Mouse (Mus musculus) brown adipose tissue, adult 24 weeks (tissue): ENCODE data around the gene Plcb1. TPM values are rescaled to one million over a fixed set of nuclear protein-coding genes. Genes with fewer than 3 reads are reported as not detected.

ENCODE experiments used
- H3K27ac ChIP-seq: fragments of 200-500 bp; replicated peaks from 2 replicates; pipeline ENCODE4 v1.5.1; 2012; ENCODE audit warnings: low read depth, mild to moderate bottlenecking, low read length
- H3K4me1 ChIP-seq: fragments of 200-500 bp; 2 replicates; pipeline ENCODE4 v1.6.1; 2012; ENCODE audit warnings: low read length, mixed read lengths; ENCODE audit not compliant: control insufficient read depth, insufficient read depth, insufficient read length
- H3K4me3 ChIP-seq: fragments of 200-500 bp; 2 replicates; pipeline ENCODE4 v1.5.1; 2012; ENCODE audit warnings: low read depth, mild to moderate bottlenecking, low read length, moderate library complexity; ENCODE audit not compliant: insufficient read depth
- polyA plus RNA-seq: library from polyadenylated mRNA; stranded (reverse); fragments of >200 nt; gene quantifications from 2 replicates; pipeline ENCODE4 v1.2.4, GENCODE M21; 2012; ENCODE audit not compliant: missing spikeins, insufficient read depth, insufficient read length

The Plcb1 gene
- 5.7 and 8.9 TPM in 2 replicates for polyA plus RNA-seq

- Histone ChIP-seq H3K4me3 (peak within 1 kb of the TSS; percentile 78), H3K27ac (peak within 1 kb of the TSS; percentile 18), H3K4me1 (no peaks in the 10 kb centered on the region)
Measured at GRCm38 (mm10) chr2:134785970-134786855, at the start of gene Plcb1. Gene Plcb1 (plus strand): TSS chr2:134786067.

GRCm38 (mm10) chr2:134755537-134755936, 30.3 kb upstream of the Plcb1 start:
- H3K4me1 ChIP-seq: no peaks in the 10 kb centered on the region

GRCm38 (mm10) chr2:134756086-134756485, 29.8 kb upstream of the Plcb1 start:
- Histone ChIP-seq H3K27ac (no peak overlapping the region), H3K4me1 (no peaks in the 10 kb centered on the region), H3K4me3 (no peak overlapping the region)

More at GRCm38 (mm10) chr2:134755537-134755936, 30.3 kb upstream of the Plcb1 start:
- H3K4me3 ChIP-seq: no peak overlapping the region
- H3K27ac ChIP-seq: no peak overlapping the region

GRCm38 (mm10) chr2:134761029-134761428, 24.8 kb upstream of the Plcb1 start:
- Histone ChIP-seq H3K4me1 (no peaks in the 10 kb centered on the region), H3K27ac (no peak overlapping the region), H3K4me3 (no peak overlapping the region)

- H3K27ac ChIP-seq: no peak overlapping the region
- H3K4me1 ChIP-seq: no peaks in the 10 kb centered on the region
- no peak overlapping the region for H3K4me3 ChIP-seq
Measured at GRCm38 (mm10) chr2:134763406-134763990, 22.4 kb upstream of the Plcb1 start.

GRCm38 (mm10) chr2:134764506-134764905, 21.4 kb upstream of the Plcb1 start:
- Histone ChIP-seq H3K4me3 (no peak overlapping the region), H3K4me1 (no peaks in the 10 kb centered on the region), H3K27ac (no peak overlapping the region)

GRCm38 (mm10) chr2:134779826-134780225, 6.0 kb upstream of the Plcb1 start:
- H3K4me1 ChIP-seq: no peaks in the 10 kb centered on the region
- H3K27ac ChIP-seq: no peak overlapping the region
- H3K4me3 ChIP-seq: no peak overlapping the region

GRCm38 (mm10) chr2:134780316-134780715, 5.6 kb upstream of the Plcb1 start:
- H3K27ac ChIP-seq: no peak overlapping the region
- no peaks in the 10 kb centered on the region for H3K4me1 ChIP-seq
- no peak overlapping the region for H3K4me3 ChIP-seq

- Histone ChIP-seq H3K4me1 (no peaks in the 10 kb centered on the region), H3K4me3 (peak overlapping the region; percentile 78), H3K27ac (no peak overlapping the region)
Measured at GRCm38 (mm10) chr2:134786856-134787250, 986 bp downstream of the Plcb1 start.

GRCm38 (mm10) chr2:134787336-134788095, 1.6 kb downstream of the Plcb1 start:
- Histone ChIP-seq H3K27ac (no peak overlapping the region), H3K4me1 (no peaks in the 10 kb centered on the region), H3K4me3 (peak overlapping the region; percentile 78)

GRCm38 (mm10) chr2:134792926-134793325, 7.1 kb downstream of the Plcb1 start:
- Histone ChIP-seq H3K27ac (no peak overlapping the region), H3K4me1 (no peaks in the 10 kb centered on the region), H3K4me3 (no peak overlapping the region)

- Histone ChIP-seq H3K27ac (no peak overlapping the region), H3K4me3 (no peak overlapping the region), H3K4me1 (no peaks in the 10 kb centered on the region; the same call in 1 of the 2 replicates)
Measured at GRCm38 (mm10) chr2:134800226-134800625, 14.4 kb downstream of the Plcb1 start.

GRCm38 (mm10) chr2:134816383-134816782, 30.5 kb downstream of the Plcb1 start:
- H3K4me3 ChIP-seq: no peak overlapping the region
- no peak overlapping the region for H3K27ac ChIP-seq
- peaks cover 9% of the 10 kb centered on the region for H3K4me1 ChIP-seq

GRCm38 (mm10) chr2:134817058-134817840, 31.4 kb downstream of the Plcb1 start:
- Histone ChIP-seq H3K4me1 (peaks cover 9% of the 10 kb centered on the region), H3K4me3 (no peak overlapping the region), H3K27ac (no peak overlapping the region)
